Mouse (Mus musculus) stomach, embryonic 15.5 days (tissue): Measurements from ENCODE around the gene Epas1. TPM values are rescaled to one million over a fixed set of nuclear protein-coding genes. Genes with fewer than 3 reads are reported as not detected.
A peak's percentile ranks its signal among the peaks of the same experiment; 100 is the strongest.

Source experiments
- ATAC-seq: fragments of 200-750 bp; cut with Nextera tagmentation; 2 replicates; pipeline ENCODE4 v1.8.0; 2017; ENCODE audit warnings: low read depth, moderate number of reproducible peaks, moderate TSS enrichment; ENCODE audit not compliant: insufficient read depth, low FRiP score
- H3K27ac ChIP-seq: fragments of 300-500 bp; sonication (generic); 2 replicates; pipeline ENCODE4 v1.5.1; 2015; ENCODE audit warnings: mild to moderate bottlenecking, inconsistent platforms
- H3K27me3 ChIP-seq: fragments of 300-500 bp; sonication (generic); replicated peaks from 2 replicates; pipeline ENCODE4 v1.6.1; 2015; ENCODE audit warnings: inconsistent platforms
- H3K36me3 ChIP-seq: fragments of 300-500 bp; sonication (generic); 2 replicates; pipeline ENCODE4 v1.6.1; 2015; ENCODE audit warnings: inconsistent platforms
- H3K4me1 ChIP-seq: fragments of 300-500 bp; sonication (generic); 2 replicates; pipeline ENCODE4 v1.6.1; 2015; ENCODE audit warnings: inconsistent platforms
- H3K4me2 ChIP-seq: fragments of 300-500 bp; sonication (generic); 2 replicates; pipeline ENCODE4 v1.6.1; 2015; ENCODE audit warnings: mild to moderate bottlenecking, inconsistent platforms
- H3K4me3 ChIP-seq: fragments of 300-500 bp; sonication (generic); replicated peaks from 2 replicates; pipeline ENCODE4 v1.5.1; 2015; ENCODE audit warnings: inconsistent platforms
- H3K9ac ChIP-seq: fragments of 300-500 bp; sonication (generic); 2 replicates; pipeline ENCODE4 v1.6.1; 2015; ENCODE audit warnings: inconsistent platforms
- H3K9me3 ChIP-seq: fragments of 300-500 bp; sonication (generic); 2 replicates; pipeline ENCODE4 v1.6.1; 2016; ENCODE audit warnings: inconsistent platforms
- WGBS: fragments of 180-500 bp; shearing (Covaris S2); methylation state at CpG from one replicate; pipeline ENCODE4 v1.1.7; 2015; 5-methylcytosine and 5-hydroxymethylcytosine counted together
- polyA plus RNA-seq: library from polyadenylated mRNA; unstranded; fragments of >200 nt; fragmentation: Nextera tagmentation; extraction: Ambion mirVana; gene quantifications from 2 replicates; pipeline ENCODE4 v1.2.1, GENCODE M21; 2015

The Epas1 gene
- polyA plus RNA-seq, 1 experiment from 2014 or later, result 4.2 TPM

GRCm38 (mm10) chr17:86761859-86762258, 8.4 kb downstream of the Epas1 start:
- no peaks in the 10 kb centered on the region for H3K36me3 ChIP-seq
- 73% methylated on average over 5 of the region's 5 CpGs for WGBS
- no peak overlapping the region for H3K9ac ChIP-seq
- no peak for ATAC-seq
- no peaks in the 10 kb centered on the region for H3K9me3 ChIP-seq
- no peak overlapping the region for H3K4me2 ChIP-seq
- no peaks in the 10 kb centered on the region for H3K27me3 ChIP-seq
- H3K27ac ChIP-seq, result no peak overlapping the region
- H3K4me3 ChIP-seq, result no peak overlapping the region
- 0 out of 2 replicates have a peak, but pooled peaks cover 4% of the 10 kb centered on the region for H3K4me1 ChIP-seq

- no peak for ATAC-seq
- Histone ChIP-seq H3K27me3 (no peaks in the 10 kb centered on the region), H3K4me1 (0 out of 2 replicates have a peak, but pooled peaks cover 4% of the 10 kb centered on the region), H3K4me3 (no peak overlapping the region), H3K4me2 (no peak overlapping the region), H3K9ac (no peak overlapping the region), H3K9me3 (no peaks in the 10 kb centered on the region), H3K27ac (peak overlapping the region; percentile 40; the same call in 1 of the 2 replicates), H3K36me3 (no peaks in the 10 kb centered on the region)
- 72% methylated on average over 11 of the region's 11 CpGs for WGBS
Observed at GRCm38 (mm10) chr17:86762479-86763242, 9.2 kb downstream of the Epas1 start.

DNA sequence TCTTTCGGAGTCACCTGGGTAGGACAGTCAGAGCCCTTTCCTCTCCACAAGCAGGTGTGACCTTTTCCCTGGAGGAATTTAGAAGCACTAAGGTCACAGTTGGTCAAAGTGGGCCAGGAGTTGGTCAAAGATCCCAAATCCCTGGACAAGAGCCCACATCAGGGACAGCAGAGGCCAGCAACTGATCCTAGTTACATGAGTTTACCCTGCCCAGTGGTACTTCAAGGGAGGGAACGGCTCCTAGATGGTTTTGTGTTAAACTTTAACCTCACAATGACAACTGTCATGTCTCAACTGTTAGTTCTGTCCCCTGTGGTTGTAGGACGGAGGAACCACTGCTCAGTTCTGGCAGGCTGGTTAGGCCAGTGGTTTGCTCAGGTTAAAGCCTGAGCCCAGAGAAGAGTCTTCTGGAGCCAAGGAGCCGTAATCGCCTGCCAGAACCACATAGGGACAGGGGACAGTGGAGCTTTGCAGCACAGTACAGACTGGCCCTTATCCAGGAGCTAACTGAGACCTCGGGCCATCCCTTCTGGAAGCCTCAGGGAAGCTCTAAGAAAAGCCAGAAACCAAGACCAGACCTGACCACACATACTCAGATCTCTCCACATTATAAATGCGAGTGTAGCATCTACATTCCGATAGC, 12.4 kb downstream of the Epas1 start:
- Histone ChIP-seq H3K27ac (no peak overlapping the region), H3K9ac (no peak overlapping the region), H3K4me1 (peaks cover 11% of the 10 kb centered on the region; the same call in 1 of the 2 replicates), H3K9me3 (no peaks in the 10 kb centered on the region), H3K4me2 (no peak overlapping the region), H3K4me3 (no peak overlapping the region), H3K36me3 (no peaks in the 10 kb centered on the region), H3K27me3 (no peaks in the 10 kb centered on the region)
- ATAC-seq, result no peak
- 85% methylated on average over 8 of the region's 8 CpGs for whole genome bisulfite sequencing

DNA sequence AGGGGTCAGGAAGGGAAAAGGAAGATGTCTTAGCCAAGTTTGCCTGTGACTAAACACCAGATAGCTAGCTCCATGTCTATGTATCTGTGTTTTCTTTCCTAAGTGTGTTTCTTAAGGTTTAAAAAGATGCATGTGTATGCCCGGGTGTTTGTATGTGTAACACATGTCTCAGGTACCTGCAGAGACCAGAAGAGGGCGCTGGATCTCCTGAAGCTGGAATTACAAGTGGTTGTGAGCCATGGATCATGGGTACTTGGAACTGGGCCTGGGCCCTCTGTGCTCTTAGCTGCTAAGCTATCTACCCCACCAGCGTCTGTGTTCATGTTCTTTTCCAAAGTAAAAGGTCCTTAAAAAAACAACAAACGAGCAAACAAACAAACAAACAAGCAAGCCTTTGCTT, 12.9 kb downstream of the Epas1 start:
- Histone ChIP-seq H3K9ac (no peak overlapping the region), H3K27me3 (no peaks in the 10 kb centered on the region), H3K4me1 (peaks cover 11% of the 10 kb centered on the region; the same call in 1 of the 2 replicates), H3K36me3 (no peaks in the 10 kb centered on the region), H3K4me2 (no peak overlapping the region), H3K4me3 (no peak overlapping the region), H3K27ac (no peak overlapping the region), H3K9me3 (no peaks in the 10 kb centered on the region)
- WGBS, result 86% methylated on average over 4 of the region's 4 CpGs
- no peak for ATAC-seq

DNA sequence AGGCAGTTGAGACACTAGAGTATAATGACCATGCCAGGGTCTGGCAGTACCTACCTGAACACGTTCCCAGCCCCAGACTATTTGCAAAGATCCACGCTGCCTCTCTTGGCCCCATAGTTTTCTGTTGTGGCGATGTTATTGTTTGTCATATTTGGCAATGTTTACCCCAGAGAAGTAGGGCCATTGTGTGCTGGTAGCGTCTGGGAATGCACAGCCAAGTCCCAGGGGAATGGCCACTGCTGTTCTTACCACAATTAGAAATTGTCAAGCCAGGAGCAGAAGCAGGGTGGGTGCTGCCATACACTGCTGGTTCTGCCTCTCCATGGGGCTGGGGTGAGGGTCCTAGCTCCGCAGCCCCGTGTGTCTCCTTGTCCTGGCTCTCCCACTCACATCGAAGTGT, 15.1 kb downstream of the Epas1 start:
- H3K4me3 ChIP-seq, result no peak overlapping the region
- H3K4me2 ChIP-seq, result no peak overlapping the region
- ATAC-seq, result no peak
- H3K9me3 ChIP-seq, result no peaks in the 10 kb centered on the region
- H3K27me3 ChIP-seq, result no peaks in the 10 kb centered on the region
- no peaks in the 10 kb centered on the region for H3K36me3 ChIP-seq
- WGBS, result 88% methylated on average over 7 of the region's 7 CpGs
- no peak overlapping the region for H3K9ac ChIP-seq
- peaks cover 7% of the 10 kb centered on the region; the same call in 1 of the 2 replicates for H3K4me1 ChIP-seq
- no peak overlapping the region for H3K27ac ChIP-seq

DNA sequence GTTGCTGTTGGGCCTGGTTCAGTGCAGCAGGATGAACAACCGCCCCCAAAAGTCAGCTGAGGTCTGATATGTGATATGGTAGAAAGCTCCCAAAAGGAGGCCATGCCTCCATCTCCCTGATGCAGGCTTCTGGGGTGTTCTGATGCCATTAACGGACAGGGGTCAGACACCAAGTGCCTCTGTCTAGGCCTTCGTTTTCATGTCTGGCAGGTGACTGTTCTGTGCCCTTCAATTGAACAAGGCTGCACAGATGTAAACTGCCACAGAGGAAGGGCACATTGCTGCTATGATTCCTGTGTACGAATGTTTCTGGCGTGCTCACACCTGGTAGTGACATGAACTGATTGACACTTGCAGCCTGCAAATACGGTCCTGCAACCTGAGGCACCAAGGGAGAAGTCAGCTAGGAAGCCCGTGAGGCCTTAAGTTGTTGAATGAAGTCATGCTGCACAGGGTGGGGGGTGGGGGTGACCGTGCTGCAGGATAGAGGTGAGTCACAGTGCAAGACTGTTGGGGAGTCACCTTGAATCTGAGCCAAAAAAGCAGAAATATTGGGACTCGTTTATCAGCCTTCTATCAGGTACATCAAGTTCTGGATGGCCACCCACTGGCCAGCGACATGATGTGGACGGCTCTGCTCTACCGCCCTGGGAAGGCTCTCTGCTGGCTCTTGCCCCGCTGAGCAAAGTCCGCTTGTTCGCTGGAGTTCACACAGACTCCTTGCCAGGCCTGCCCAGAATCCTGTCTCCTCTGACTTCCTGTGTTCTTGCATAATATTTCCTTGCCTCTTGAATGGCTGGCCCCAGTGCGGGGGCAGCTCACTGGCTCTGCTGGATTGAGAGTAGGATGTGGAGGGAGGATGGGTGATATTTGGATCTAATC, 16.1 kb downstream of the Epas1 start:
- peak overlapping the region; percentile 36; the same call in 1 of the 2 replicates for H3K27ac ChIP-seq
- H3K9me3 ChIP-seq, result no peaks in the 10 kb centered on the region
- no peak overlapping the region for H3K4me2 ChIP-seq
- 55% methylated on average over 16 of the region's 16 CpGs for WGBS
- H3K27me3 ChIP-seq, result no peaks in the 10 kb centered on the region
- H3K36me3 ChIP-seq, result no peaks in the 10 kb centered on the region
- peaks cover 7% of the 10 kb centered on the region; the same call in 1 of the 2 replicates for H3K4me1 ChIP-seq
- peak; percentile 83 for ATAC-seq
- H3K4me3 ChIP-seq, result no peak overlapping the region
- H3K9ac ChIP-seq, result no peak overlapping the region

DNA sequence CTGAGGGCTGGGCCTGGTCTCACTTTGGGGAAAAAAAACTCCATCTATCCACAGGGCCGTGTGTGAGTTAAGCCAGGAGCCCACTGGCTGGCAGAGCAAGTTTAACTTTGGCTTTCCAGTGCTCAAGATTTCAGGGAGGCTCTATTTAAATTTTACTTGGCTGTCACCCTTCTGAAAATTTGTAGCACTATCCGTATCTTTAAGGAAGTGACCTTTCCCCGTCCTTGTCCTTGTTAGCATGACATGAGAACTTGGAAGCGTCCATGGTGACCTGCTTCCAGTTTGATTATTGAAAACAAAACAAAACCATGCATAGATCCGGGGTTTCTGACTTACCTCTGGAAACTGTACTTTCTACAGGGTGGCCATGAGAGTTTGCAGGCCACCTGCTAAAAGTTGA, 17.3 kb downstream of the Epas1 start:
- Histone ChIP-seq H3K36me3 (no peaks in the 10 kb centered on the region), H3K4me3 (no peak overlapping the region), H3K4me1 (peaks cover 7% of the 10 kb centered on the region; the same call in 1 of the 2 replicates), H3K4me2 (no peak overlapping the region), H3K27ac (no peak overlapping the region), H3K27me3 (no peaks in the 10 kb centered on the region), H3K9ac (no peak overlapping the region), H3K9me3 (no peaks in the 10 kb centered on the region)
- 65% methylated on average over 5 of the region's 5 CpGs for whole genome bisulfite sequencing
- no peak for ATAC-seq

DNA sequence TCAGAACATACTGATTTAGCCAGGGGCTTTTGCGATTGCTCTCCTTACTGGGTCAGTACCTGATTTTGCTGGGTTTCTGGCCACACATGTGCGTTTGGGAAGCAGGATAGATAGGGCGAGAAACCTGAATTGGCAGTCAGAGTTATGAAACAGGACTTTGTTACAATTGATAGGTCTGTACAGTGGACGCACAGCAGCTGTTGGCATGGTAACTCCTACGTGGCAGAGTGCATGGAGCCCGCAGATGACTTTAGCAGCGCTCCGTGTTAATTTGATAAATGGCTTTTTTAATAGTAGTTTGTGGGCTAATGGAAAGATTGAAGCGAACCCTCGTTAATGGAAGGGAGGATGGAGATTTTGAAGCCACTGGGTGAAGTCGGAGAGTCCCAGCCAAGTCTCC, 18.5 kb downstream of the Epas1 start:
- Histone ChIP-seq H3K9ac (no peak overlapping the region), H3K27me3 (no peaks in the 10 kb centered on the region), H3K27ac (no peak overlapping the region), H3K4me1 (peaks cover 7% of the 10 kb centered on the region; the same call in 1 of the 2 replicates), H3K4me3 (no peak overlapping the region), H3K4me2 (no peak overlapping the region), H3K36me3 (no peaks in the 10 kb centered on the region), H3K9me3 (no peaks in the 10 kb centered on the region)
- 50% methylated on average over 11 of the region's 11 CpGs for WGBS
- no peak for ATAC-seq

DNA sequence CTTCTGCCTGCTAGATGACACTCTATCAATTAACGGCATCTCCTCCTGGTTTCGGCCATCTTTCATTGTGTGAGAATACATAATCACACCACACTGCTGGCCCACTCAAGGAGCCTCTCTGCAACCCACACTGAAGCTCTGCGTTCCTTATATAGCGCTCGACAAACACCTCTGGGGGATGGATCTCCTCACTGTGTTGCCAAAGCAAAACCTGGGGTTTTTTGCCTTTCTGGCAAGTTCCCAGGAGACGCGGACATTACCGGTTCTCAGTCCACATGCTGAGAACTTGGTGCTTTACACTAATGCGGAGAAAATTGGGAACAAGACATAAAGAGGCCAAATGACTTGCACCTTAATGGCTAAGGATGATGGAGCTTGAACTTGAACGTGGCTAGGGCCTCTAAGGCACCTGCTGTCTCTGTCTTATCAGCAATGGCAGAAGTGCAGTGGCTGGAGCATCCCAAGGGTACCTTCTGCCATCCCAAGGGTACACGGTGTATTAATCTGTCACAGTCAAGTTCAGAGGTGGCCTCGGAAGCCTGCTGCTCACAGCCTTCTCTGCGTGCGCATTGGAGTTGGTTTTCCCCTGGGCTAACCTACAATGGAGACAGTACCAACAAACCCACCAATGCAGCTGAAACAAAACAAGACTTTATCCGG, 19.6 kb downstream of the Epas1 start:
- H3K27ac ChIP-seq, result no peak overlapping the region
- no peaks in the 10 kb centered on the region for H3K36me3 ChIP-seq
- no peak overlapping the region for H3K4me3 ChIP-seq
- H3K9ac ChIP-seq, result no peak overlapping the region
- H3K9me3 ChIP-seq, result no peaks in the 10 kb centered on the region
- H3K4me2 ChIP-seq, result no peak overlapping the region
- 86% methylated on average over 15 of the region's 15 CpGs for WGBS
- no peaks in the 10 kb centered on the region for H3K27me3 ChIP-seq
- peaks cover 7% of the 10 kb centered on the region; the same call in 1 of the 2 replicates for H3K4me1 ChIP-seq
- no peak for ATAC-seq

DNA sequence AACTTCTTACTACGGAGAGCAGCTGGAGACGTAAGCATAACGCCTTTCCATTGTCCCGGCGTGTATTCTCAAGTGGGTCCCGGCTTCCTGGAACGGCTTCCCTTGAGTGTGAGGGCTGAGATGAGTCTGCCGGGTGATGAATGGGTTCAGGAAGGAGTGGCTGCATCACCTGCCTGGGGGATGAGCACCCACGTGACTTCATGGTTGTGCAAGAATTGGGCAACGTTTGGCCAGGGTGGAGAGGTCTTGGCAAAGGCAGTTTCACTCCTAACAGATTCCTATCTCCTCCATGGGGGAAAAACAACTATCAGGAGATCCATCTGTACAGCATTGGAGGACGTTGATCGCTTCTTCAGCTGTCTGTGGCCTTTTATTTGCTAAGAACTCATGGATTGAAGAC, 23.0 kb downstream of the Epas1 start:
- Histone ChIP-seq H3K27me3 (no peaks in the 10 kb centered on the region), H3K4me1 (no peaks in the 10 kb centered on the region), H3K36me3 (no peaks in the 10 kb centered on the region), H3K27ac (no peak overlapping the region), H3K9ac (no peak overlapping the region), H3K9me3 (no peaks in the 10 kb centered on the region), H3K4me2 (no peak overlapping the region), H3K4me3 (no peak overlapping the region)
- no peak for ATAC-seq
- WGBS, result 72% methylated on average over 12 of the region's 12 CpGs

DNA sequence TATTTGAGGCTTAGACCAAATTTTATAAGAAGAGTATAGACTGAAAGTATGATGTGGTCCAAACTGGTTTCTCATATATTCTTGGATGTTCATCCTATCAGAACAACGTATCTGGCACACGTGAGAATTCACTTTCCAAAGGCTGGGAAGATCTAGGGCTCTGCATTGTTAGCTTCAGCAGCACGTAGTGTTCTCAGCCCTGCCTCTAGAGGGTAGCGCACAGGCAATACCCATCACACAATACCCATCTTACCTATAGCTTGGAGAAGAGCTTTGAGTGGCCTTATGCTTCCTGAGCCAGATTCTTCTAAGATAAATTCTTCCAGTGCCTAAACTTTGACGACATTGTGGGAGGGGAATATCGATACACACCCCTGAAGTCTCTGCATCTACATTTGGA, 24.6 kb downstream of the Epas1 start:
- no peak overlapping the region for H3K27ac ChIP-seq
- WGBS, result 90% methylated on average over 6 of the region's 6 CpGs

More for the DNA sequence above, 24.6 kb downstream of the Epas1 start:
- no peak for ATAC-seq
- H3K9ac ChIP-seq, result no peak overlapping the region
- H3K4me1 ChIP-seq, result no peaks in the 10 kb centered on the region
- H3K4me3 ChIP-seq, result no peak overlapping the region
- H3K4me2 ChIP-seq, result no peak overlapping the region
- no peaks in the 10 kb centered on the region for H3K9me3 ChIP-seq
- H3K36me3 ChIP-seq, result no peaks in the 10 kb centered on the region
- H3K27me3 ChIP-seq, result no peaks in the 10 kb centered on the region
